Mouse (Mus musculus) heart, adult 2 months (tissue): ENCODE measurements at regions not wholly inside any gene's neighbourhood (a gene's known extent, or its start where the extent isn't known, plus 50 kb on each side); places are given as distances from the start of the nearest gene placed in this dataset.

Source experiments
- DNase-seq, 2 experiments: peaks; one replicate each; pipeline ENCODE4 v3.0.0; 2021
- H3K27ac ChIP-seq: fragments of 200-600 bp; 2 replicates; pipeline ENCODE4 v1.8.1; 2022
- H3K27me3 ChIP-seq: fragments of 200-500 bp; 2 replicates; pipeline ENCODE4 v1.6.1; 2012; ENCODE audit warnings: mild to moderate bottlenecking, low read length, inconsistent platforms, mixed read lengths; ENCODE audit not compliant: control insufficient read depth, insufficient read depth
- H3K36me3 ChIP-seq: fragments of 200-500 bp; 2 replicates; pipeline ENCODE4 v1.6.1; 2012; ENCODE audit warnings: low read length, inconsistent platforms; ENCODE audit not compliant: control insufficient read depth, insufficient read depth
- H3K4me1 ChIP-seq: fragments of 200-500 bp; 2 replicates; pipeline ENCODE4 v1.6.1; 2011; ENCODE audit warnings: low read length; ENCODE audit not compliant: control insufficient read depth, insufficient read depth
- H3K4me3 ChIP-seq: fragments of 200-600 bp; 2 replicates; pipeline ENCODE4 v1.8.1; 2022
- H3K79me2 ChIP-seq: fragments of 200-500 bp; replicated peaks from 2 replicates; pipeline ENCODE4 v1.6.1; 2012; ENCODE audit warnings: mild to moderate bottlenecking, inconsistent platforms, low read length, moderate library complexity, mixed read lengths; ENCODE audit not compliant: control insufficient read depth, insufficient read depth
- H3K9ac ChIP-seq: fragments of 200-500 bp; 2 replicates; pipeline ENCODE4 v1.6.1; 2012; ENCODE audit warnings: low read depth, mild to moderate bottlenecking, control low read depth, inconsistent platforms, low read length, mixed read lengths
- CTCF ChIP-seq: fragments of 200-600 bp; IDR thresholded peaks from 2 replicates; pipeline ENCODE4 v1.8.1; 2022; ENCODE audit warnings: antibody characterized with exemption, mild to moderate bottlenecking, moderate library complexity
- EP300 ChIP-seq: fragments of 200-500 bp; IDR thresholded peaks from 2 replicates; pipeline ENCODE4 v1.6.1; 2011; ENCODE audit warnings: low read depth, low read length, control low read depth; ENCODE audit not compliant: insufficient read depth
- POLR2A ChIP-seq: fragments of 200-500 bp; IDR thresholded peaks from 2 replicates; pipeline ENCODE4 v1.6.1; 2011; ENCODE audit warnings: mild to moderate bottlenecking, low read depth, low read length, control low read depth; ENCODE audit not compliant: insufficient read depth
- WGBS: fragments of 180-500 bp; shearing (Covaris S2); methylation state at CpG from one replicate; pipeline ENCODE4 v1.1.7; 2018; 5-methylcytosine and 5-hydroxymethylcytosine counted together
- intact Hi-C: fragments of 180-260 bp; cut with DNase I; formaldehyde crosslinking; loops from one replicate; pipeline ENCODE4 v1.15.1; 2025

DNA sequence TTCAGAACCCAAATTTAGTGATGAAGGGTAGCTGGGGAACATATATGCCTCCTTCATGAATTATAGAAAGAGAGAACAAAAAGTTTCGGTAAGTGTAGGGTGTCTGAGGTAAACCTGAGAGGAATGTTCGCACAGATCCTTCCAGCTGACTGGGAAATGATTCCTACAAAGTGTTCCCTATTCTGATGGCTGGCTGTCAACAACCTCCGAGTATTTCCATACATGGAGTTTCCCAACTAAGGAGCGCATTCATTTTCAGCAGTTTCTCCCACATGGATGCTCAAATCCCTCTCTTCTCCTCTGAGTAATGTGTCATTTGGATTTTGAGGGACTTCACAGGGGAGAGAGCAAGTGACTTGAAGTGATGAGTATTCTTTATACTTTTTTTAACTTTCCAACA, 413.9 kb upstream of the Atp2b1 start:
- intact Hi-C loops = no loop called here
- DNase-seq = no peak
- TF ChIP-seq POLR2A = no peak
- TF ChIP-seq CTCF = no peak
- TF ChIP-seq EP300 = no peak

DNA sequence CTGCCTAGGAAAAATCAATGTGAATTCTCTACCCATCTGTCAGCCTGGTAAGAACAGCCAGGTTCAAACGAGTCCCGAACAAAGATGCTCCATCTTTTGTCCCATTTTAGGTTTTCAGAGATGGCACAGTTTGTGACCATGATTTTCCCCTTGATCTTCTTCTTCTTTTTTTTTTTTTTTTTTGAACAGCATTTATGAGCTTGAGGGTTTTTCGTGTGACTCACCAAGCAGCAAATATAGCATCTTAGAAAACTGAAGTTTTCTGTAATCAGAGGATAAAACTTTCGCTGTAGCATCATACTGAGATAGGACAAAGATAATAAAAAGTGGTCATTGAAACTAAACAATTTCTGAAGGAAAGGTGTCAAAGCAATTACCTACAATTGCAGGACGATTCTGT, 412.6 kb upstream of the Atp2b1 start:
- H3K79me2 ChIP-seq = no peaks in the 10 kb centered on the region
- no peaks in the 10 kb centered on the region for H3K36me3 ChIP-seq
- H3K27me3 ChIP-seq = no peaks in the 10 kb centered on the region
- intact Hi-C loops = no loop called here
- no peak overlapping the region for H3K9ac ChIP-seq
- no peak overlapping the region for H3K4me3 ChIP-seq
- TF ChIP-seq EP300 = no peak
- no peak for TF ChIP-seq CTCF
- TF ChIP-seq POLR2A = no peak
- H3K27ac ChIP-seq = no peak overlapping the region
- no peaks in the 10 kb centered on the region for H3K4me1 ChIP-seq
- no peak for DNase-seq
- WGBS = 79% methylated on average over 5 of the region's 5 CpGs

More for the DNA sequence above, 413.9 kb upstream of the Atp2b1 start:
- no peak overlapping the region for H3K27ac ChIP-seq
- no peaks in the 10 kb centered on the region for H3K79me2 ChIP-seq
- H3K9ac ChIP-seq = no peak overlapping the region
- 84% methylated on average over 4 of the region's 4 CpGs for WGBS
- no peak overlapping the region for H3K4me3 ChIP-seq
- H3K4me1 ChIP-seq = no peaks in the 10 kb centered on the region
- H3K27me3 ChIP-seq = no peaks in the 10 kb centered on the region
- H3K36me3 ChIP-seq = no peaks in the 10 kb centered on the region

DNA sequence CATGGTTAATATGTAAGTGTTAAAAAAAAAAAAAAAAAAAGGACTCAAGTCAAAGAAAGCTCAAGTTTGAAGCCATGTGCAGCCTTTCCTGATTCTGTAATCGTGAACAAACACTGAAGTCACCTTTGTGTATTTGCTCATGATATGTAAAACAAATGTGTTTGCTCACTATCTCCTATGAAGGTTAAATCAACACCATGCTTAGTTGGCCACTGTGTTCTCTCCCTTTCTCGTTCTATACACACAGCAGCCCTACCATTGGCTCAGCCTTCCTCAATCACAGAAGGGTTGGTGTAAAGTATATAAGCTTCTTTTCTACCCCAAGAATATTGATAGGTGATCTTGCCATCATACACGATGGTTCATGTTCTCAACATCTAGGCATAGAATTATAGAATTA, 409.7 kb upstream of the Atp2b1 start:
- no peaks in the 10 kb centered on the region for H3K79me2 ChIP-seq
- intact Hi-C loops = no loop called here
- DNase-seq = no peak
- no peak overlapping the region for H3K9ac ChIP-seq
- H3K27ac ChIP-seq = no peak overlapping the region
- no peak for TF ChIP-seq POLR2A
- no peak for TF ChIP-seq EP300
- TF ChIP-seq CTCF = no peak
- WGBS = 82% methylated on average over 3 of the region's 3 CpGs
- no peaks in the 10 kb centered on the region for H3K36me3 ChIP-seq
- H3K27me3 ChIP-seq = no peaks in the 10 kb centered on the region
- no peaks in the 10 kb centered on the region; the same call in 1 of the 2 replicates for H3K4me1 ChIP-seq
- no peak overlapping the region for H3K4me3 ChIP-seq

DNA sequence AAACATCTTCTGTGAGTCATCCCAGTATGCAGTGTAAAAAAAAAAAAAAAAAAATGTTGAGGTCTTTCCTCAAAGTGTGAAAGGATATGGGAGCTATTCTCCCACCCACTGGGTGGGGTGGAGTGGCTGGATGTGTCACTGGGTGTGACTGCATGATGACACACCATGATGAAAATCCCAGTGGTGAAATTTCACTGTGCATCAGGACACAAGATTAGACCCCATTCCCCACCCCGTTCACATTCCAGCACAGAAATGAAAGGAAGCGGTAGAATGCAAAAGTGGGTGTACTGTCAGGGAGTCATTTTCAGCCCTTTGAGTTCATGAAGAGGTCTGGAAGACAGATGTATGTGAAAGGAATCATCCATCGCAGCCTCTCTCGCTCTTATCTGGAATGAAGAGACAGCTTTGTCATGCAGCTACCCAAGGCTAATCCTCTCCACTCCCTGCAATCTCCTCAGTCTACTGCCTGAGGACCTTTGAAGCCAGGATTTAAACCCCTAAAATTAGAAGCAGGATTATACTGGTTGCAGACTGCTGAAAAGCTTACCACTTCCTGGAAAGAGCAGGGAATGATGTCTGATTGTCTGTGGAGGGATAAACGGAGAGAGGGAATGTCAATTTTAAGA, 405.6 kb upstream of the Atp2b1 start:
- H3K9ac ChIP-seq = no peak overlapping the region
- H3K27ac ChIP-seq = no peak overlapping the region; the same call in 1 of the 2 replicates
- peak in 1 of 2 experiments; percentile 18 for DNase-seq
- no peaks in the 10 kb centered on the region for H3K27me3 ChIP-seq
- H3K4me3 ChIP-seq = no peak overlapping the region
- H3K4me1 ChIP-seq = no peaks in the 10 kb centered on the region; the same call in 1 of the 2 replicates
- no peaks in the 10 kb centered on the region for H3K36me3 ChIP-seq
- no peaks in the 10 kb centered on the region for H3K79me2 ChIP-seq
- no peak for TF ChIP-seq CTCF
- TF ChIP-seq EP300 = no peak
- 34% methylated on average over 5 of the region's 5 CpGs for WGBS
- intact Hi-C loops = no loop called here

DNA sequence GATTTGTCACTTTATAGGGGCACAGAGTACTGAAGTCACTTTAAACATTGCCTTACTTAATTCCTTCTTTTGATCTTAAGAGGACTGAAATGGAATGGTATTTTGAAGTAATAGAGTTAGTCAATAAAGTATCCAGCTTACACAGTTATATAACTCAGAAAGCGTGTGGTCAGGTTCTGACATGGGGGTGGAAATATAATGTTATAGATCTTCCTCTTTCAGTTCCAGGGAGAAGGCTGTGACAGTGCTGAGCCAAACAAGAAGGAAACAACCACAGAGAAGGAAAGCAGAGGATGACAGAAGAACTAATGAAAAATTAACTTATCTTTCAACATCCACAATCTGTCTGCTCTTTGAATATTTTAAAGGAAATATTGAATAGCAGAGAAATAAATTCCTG, 399.4 kb upstream of the Atp2b1 start:
- 89% methylated on average over 1 of the region's 1 CpGs for WGBS

DNA sequence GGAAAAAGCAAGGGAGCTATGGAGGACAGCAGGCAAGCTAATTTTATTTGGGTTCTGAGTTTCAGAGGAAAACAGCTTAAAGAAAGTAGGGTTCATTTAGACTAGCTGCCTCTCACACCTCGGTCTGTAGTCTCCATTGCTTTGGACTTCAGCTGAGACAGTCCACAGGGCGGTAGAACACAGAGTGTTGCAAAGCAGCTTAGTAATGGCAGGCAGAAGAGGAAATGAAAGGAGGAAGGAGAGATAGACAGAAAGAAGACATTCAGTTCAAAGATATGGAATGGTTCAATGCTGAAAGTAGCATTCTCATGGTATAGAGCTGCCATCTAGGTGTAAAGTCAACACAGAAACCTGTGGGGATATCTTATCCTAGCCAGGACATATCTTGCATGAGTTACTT, 396.6 kb upstream of the Atp2b1 start:
- Histone ChIP-seq H3K4me1 (no peaks in the 10 kb centered on the region), H3K36me3 (no peaks in the 10 kb centered on the region), H3K79me2 (no peaks in the 10 kb centered on the region), H3K27me3 (no peaks in the 10 kb centered on the region), H3K4me3 (no peak overlapping the region), H3K9ac (no peak overlapping the region), H3K27ac (no peak overlapping the region)
- intact Hi-C loops = no loop called here
- DNase-seq = no peak
- no peak for TF ChIP-seq EP300
- no peak for TF ChIP-seq POLR2A
- TF ChIP-seq CTCF = no peak
- 82% methylated on average over 2 of the region's 2 CpGs for WGBS

More for the DNA sequence above, 399.4 kb upstream of the Atp2b1 start:
- Histone ChIP-seq H3K27ac (no peak overlapping the region), H3K79me2 (no peaks in the 10 kb centered on the region), H3K27me3 (no peaks in the 10 kb centered on the region), H3K36me3 (no peaks in the 10 kb centered on the region), H3K9ac (no peak overlapping the region), H3K4me1 (no peaks in the 10 kb centered on the region), H3K4me3 (no peak overlapping the region)
- intact Hi-C loops = no loop called here
- TF ChIP-seq EP300 (no peak), CTCF (no peak), POLR2A (no peak)
- DNase-seq = no peak
